Mouse (Mus musculus): ENCODE results near the gene Xbp1. TPM values are rescaled to one million over a fixed set of nuclear protein-coding genes. Genes with fewer than 3 reads are reported as not detected.
"Not testable (repeated sequence)": the region's sequence is repeated elsewhere in the genome, so short reads cannot be mapped to it uniquely, and the experiment has no call there.

The Xbp1 gene
- polyA plus RNA-seq, 1 experiment from 2014 or later: 229 TPM

DNA sequence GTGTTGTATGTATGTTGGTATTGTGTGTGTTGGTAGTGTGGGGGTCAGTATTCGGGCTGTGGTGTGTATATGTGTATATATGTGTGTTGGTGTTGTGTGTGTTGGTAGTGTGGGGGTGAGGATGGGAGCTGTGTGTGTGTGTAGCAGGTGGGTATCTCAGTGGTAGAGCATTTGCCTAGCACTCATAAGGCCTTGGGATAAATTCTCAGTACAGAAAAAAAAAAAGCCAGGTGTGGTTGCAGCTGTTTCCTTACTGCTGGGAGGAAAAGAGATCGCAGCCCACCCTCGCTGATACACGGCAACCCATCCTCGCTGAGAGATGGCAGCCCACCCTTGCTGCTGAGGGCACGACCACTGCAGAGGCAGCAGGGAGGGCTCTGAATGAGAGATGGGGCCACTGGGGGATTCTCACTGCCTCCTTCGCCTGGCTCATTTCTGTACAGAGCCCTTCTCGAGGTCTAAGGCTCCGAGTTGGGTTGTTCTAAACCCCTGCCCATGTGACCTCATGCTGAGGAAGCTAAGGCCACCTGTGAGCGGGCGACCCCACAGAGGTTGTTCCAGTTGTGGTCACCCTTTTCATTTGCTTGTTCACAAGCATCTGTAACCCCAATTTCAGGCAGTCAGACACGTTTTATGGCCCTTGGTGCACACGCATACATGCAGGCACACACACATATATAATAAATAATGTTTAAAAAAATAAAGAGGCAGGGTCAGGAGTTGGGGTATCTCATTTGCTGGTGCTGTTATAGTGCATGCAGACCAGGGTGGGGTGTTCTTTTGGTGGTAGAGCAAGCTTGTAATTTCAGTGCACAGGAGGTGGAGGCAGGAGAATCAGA, 19.3 kb upstream of the Xbp1 start:
- Histone ChIP-seq H3K9ac (replicated peaks; ENCODE audit: low read length) (no peak overlapping the region), H3K4me2 (replicated peaks; ENCODE audit: low read depth, low read length) (no peak overlapping the region), H3K4me1 (ENCODE audit: insufficient read depth, low read length) (peaks cover 21% of the 10 kb centered on the region), H3K27ac (ENCODE audit: low read length) (no peak overlapping the region), H3K9me3 (ENCODE audit: low read length) (no peaks in the 10 kb centered on the region), H3K36me3 (ENCODE audit: insufficient read depth, low read length) (no peaks in the 10 kb centered on the region), H3K27me3 (ENCODE audit: insufficient read depth, low read length) (no peaks in the 10 kb centered on the region), H3K4me3 (ENCODE audit: low read length) (no peak overlapping the region)
- 77% methylated on average over 13 of the region's 13 CpGs for WGBS
- no peak for ATAC-seq (ENCODE audit: low FRiP score, low TSS enrichment)

DNA sequence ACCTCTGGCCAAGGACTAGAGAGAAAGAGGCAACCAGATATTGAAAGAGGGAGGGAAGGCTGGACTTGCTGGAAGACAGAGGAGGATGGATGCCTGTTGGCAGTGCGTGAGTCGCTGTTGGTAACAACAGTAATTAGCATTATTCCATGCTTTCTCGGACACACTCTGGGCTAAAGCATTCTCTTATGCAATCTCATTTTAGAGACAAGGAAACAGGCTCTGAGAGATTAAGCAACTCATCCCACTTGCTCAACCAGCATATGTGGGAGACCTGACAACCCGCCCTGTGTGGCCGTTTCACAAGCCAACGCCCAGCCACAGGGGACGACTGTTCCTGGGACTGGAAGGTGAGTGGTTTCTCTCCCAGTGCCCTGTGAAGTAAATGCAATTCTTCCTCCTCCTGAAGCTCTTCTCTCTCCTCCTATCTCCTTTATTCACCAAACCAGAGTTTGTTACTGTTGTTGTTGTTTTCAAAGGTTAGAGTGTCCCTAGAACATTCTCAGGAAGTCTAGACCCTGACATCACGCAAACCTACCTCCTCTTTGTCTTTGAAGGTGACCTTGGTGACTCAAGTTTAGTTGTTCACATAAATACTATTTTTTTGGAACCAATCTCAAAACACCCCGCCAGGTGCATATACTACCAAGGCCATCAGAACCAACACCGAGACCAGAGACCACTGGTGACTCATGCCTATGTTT, 18.0 kb upstream of the Xbp1 start:
- no peak for ATAC-seq (ENCODE audit: low FRiP score, low TSS enrichment)
- Histone ChIP-seq H3K9ac (replicated peaks; ENCODE audit: low read length) (no peak overlapping the region), H3K27ac (ENCODE audit: low read length) (no peak overlapping the region), H3K27me3 (ENCODE audit: insufficient read depth, low read length) (no peaks in the 10 kb centered on the region), H3K36me3 (ENCODE audit: insufficient read depth, low read length) (no peaks in the 10 kb centered on the region), H3K4me3 (ENCODE audit: low read length) (no peak overlapping the region), H3K9me3 (ENCODE audit: low read length) (no peaks in the 10 kb centered on the region), H3K4me1 (ENCODE audit: insufficient read depth, low read length) (peaks cover 22% of the 10 kb centered on the region), H3K4me2 (replicated peaks; ENCODE audit: low read depth, low read length) (no peak overlapping the region)
- 81% methylated on average over 10 of the region's 10 CpGs for WGBS

DNA sequence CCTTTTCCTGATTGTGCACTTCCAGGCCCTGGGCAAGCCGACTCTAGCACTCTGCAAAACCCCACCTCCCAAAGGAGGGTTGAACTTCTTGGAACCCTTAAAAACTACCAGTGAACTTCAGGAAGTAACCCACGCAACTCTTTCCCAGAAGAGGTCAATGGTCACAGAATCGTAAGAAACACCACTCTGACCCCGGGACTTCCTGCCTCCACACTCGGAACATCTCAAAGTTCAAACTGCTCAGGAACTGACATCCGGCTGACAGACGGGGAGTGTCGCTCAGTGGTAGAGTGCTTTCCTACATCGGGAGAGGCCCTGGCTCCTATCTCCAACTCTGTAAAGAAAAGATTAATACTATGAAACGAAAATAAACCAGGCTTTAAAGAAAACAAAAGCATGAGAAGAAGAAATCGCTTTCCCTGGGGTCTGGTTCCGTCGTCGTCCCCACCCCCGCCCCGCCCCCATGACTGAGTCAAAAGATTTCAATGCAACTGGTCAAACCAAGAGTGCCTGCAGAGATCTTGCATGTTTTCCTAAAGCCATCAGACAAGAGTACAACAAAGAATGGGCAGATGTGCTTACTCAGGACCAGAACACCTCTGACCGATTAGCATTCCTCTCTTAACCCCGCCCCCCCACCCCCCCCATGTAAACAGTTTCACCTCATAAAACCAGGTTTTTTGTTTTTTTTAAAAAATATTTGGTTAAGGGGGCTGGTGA, 14.4 kb upstream of the Xbp1 start:
- peak overlapping the region; percentile 43 for H3K4me2 ChIP-seq (replicated peaks; ENCODE audit: low read depth, low read length)
- ATAC-seq (ENCODE audit: low FRiP score, low TSS enrichment): peak; percentile 76
- no peaks in the 10 kb centered on the region for H3K9me3 ChIP-seq (ENCODE audit: low read length)
- H3K4me1 ChIP-seq (ENCODE audit: insufficient read depth, low read length): 0 out of 2 replicates have a peak, but pooled peaks cover 10% of the 10 kb centered on the region
- peak overlapping the region; percentile 48 for H3K9ac ChIP-seq (replicated peaks; ENCODE audit: low read length)
- 18% methylated on average over 18 of the region's 18 CpGs for WGBS
- peak overlapping the region; percentile 18 for H3K4me3 ChIP-seq (ENCODE audit: low read length)
- H3K36me3 ChIP-seq (ENCODE audit: insufficient read depth, low read length): no peaks in the 10 kb centered on the region
- peak overlapping the region; percentile 62 for H3K27ac ChIP-seq (ENCODE audit: low read length)
- H3K27me3 ChIP-seq (ENCODE audit: insufficient read depth, low read length): no peaks in the 10 kb centered on the region

DNA sequence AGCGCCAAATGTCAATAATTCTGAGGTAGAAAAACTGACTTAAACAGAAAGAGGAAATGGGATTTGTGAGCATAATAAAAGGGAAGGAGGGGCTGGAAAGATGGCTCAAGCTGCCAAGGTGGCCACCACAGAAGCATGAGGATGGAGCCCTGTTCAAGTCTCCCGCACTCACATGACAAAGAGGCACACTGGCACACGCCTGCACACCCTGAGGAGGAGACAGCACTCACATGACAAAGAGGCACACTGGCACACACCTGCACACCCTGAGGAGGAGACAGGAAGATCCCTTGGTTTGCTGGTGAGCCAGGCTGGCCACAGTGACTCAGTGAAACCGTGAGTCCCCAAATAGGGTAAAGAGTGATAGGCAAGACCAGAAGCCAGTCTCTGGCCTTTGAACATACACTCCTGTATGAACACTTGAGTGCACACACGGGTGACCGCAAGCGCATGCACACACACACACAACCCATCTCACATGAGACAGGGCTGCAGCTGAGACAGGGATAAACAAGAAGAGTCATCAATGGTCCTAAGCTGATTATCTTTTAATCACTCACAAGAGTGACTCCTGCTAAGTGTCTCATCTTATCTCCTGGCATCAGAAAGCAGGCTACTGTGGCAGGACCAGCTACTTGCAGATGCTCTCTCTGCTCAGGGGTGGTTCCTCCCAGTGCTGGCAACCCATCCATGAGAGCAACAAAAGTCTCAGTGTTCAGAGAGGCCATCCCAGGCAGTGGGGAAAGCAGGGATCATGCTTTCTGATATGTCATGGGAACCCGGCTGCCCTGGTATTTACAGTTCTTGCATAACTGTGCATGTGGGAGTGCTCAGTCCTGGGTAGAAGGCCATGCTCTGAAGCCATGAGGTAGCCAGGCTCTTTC, 11.0 kb upstream of the Xbp1 start:
- 79% methylated on average over 8 of the region's 8 CpGs for WGBS
- Histone ChIP-seq H3K9ac (replicated peaks; ENCODE audit: low read length) (no peak overlapping the region), H3K4me3 (ENCODE audit: low read length) (no peak overlapping the region), H3K27ac (ENCODE audit: low read length) (no peak overlapping the region), H3K36me3 (ENCODE audit: insufficient read depth, low read length) (no peaks in the 10 kb centered on the region), H3K4me1 (ENCODE audit: insufficient read depth, low read length) (0 out of 2 replicates have a peak, but pooled peaks cover 10% of the 10 kb centered on the region), H3K27me3 (ENCODE audit: insufficient read depth, low read length) (no peaks in the 10 kb centered on the region), H3K4me2 (replicated peaks; ENCODE audit: low read depth, low read length) (no peak overlapping the region), H3K9me3 (ENCODE audit: low read length) (no peaks in the 10 kb centered on the region)
- no peak for ATAC-seq (ENCODE audit: low FRiP score, low TSS enrichment)

DNA sequence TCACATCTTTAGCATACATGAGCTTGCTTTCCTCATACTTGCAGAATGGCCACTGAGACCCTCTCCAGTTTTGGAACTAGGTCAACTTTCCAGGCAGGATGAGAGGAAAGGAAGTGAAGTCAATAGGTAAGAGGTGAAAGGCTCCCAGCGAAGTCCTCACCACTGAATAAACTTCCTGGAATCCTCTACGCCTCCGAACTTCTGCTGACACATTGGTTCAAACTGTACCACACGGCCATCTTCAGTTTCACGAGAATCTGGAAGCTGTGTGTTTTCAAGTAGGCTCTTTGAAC, 10.4 kb upstream of the Xbp1 start:
- Histone ChIP-seq H3K36me3 (ENCODE audit: insufficient read depth, low read length) (no peaks in the 10 kb centered on the region), H3K4me3 (ENCODE audit: low read length) (no peak overlapping the region), H3K4me2 (replicated peaks; ENCODE audit: low read depth, low read length) (no peak overlapping the region), H3K9ac (replicated peaks; ENCODE audit: low read length) (no peak overlapping the region), H3K9me3 (ENCODE audit: low read length) (no peaks in the 10 kb centered on the region), H3K27me3 (ENCODE audit: insufficient read depth, low read length) (no peaks in the 10 kb centered on the region), H3K27ac (ENCODE audit: low read length) (no peak overlapping the region), H3K4me1 (ENCODE audit: insufficient read depth, low read length) (0 out of 2 replicates have a peak, but pooled peaks cover 10% of the 10 kb centered on the region)
- 62% methylated on average over 5 of the region's 5 CpGs for WGBS
- no peak for ATAC-seq (ENCODE audit: low FRiP score, low TSS enrichment)

DNA sequence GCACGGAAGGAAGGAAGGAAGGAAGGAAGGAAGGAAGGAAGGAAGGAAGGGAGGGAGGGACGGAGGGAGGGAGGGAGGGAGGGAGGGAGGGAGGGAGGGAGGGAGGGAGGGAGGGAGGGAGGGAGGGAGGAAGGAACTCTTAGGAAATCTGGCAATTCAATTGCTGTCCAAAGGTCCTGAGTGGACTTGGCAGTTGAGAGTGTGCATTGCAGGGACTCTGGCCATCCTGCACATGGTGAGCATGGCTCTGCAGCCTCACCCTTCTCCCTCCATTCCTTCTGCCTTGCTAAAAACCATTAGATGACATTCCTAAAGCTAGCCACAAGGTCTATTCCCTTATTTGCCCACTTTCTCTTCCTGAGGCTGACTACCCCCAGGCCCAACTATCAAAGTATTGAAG, 9.8 kb upstream of the Xbp1 start:
- H3K4me1 ChIP-seq (ENCODE audit: insufficient read depth, low read length); H3K27ac ChIP-seq (ENCODE audit: low read length); H3K36me3 ChIP-seq (ENCODE audit: insufficient read depth, low read length); H3K27me3 ChIP-seq (ENCODE audit: insufficient read depth, low read length); H3K4me3 ChIP-seq (ENCODE audit: low read length); H3K9ac ChIP-seq (replicated peaks; ENCODE audit: low read length); H3K9me3 ChIP-seq (ENCODE audit: low read length); H3K4me2 ChIP-seq (replicated peaks; ENCODE audit: low read depth, low read length); ATAC-seq (ENCODE audit: low FRiP score, low TSS enrichment): not testable (repeated sequence)
- no CpG with 5 or more reads among the region's 2 CpGs for WGBS

DNA sequence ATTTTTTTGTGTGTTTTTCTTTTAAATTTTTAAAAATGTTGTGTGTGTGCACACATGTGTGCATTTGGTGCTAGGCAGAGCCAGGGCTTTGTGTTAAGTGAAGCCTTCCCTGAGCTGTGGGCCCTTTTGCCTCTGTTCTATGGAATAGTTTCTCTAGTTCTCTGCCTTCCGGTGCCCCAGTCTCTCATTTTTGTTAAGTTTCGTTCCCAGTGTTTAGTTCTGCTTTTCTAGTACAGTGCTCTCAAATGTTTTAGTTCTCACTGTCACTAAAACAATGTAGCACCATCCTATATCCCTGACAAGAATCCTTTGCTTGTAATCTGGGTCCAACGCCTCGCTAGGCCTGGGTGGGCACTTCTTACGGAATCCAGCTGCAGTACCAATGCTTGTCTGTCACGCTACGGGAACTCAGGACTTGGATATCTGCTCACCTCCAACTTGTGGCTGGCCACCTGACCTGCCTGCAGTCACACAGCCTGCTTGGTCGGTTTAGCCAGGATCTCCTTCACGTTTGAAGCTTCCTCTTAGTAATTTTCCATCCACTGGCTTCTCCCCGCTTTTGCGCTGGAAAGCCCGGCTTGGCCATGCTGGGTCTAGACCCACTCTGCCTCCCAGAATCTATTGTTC, 8.2 kb upstream of the Xbp1 start:
- Histone ChIP-seq H3K9ac (replicated peaks; ENCODE audit: low read length) (no peak overlapping the region), H3K27ac (ENCODE audit: low read length) (peak overlapping the region; percentile 9; the same call in 1 of the 2 replicates), H3K4me2 (replicated peaks; ENCODE audit: low read depth, low read length) (no peak overlapping the region), H3K36me3 (ENCODE audit: insufficient read depth, low read length) (no peaks in the 10 kb centered on the region), H3K27me3 (ENCODE audit: insufficient read depth, low read length) (no peaks in the 10 kb centered on the region), H3K4me3 (ENCODE audit: low read length) (no peak overlapping the region), H3K9me3 (ENCODE audit: low read length) (no peaks in the 10 kb centered on the region), H3K4me1 (ENCODE audit: insufficient read depth, low read length) (no peaks in the 10 kb centered on the region)
- 59% methylated on average over 12 of the region's 12 CpGs for WGBS
- 0 out of 2 replicates have a peak, but pooled peaks have one; percentile 42 for ATAC-seq (ENCODE audit: low FRiP score, low TSS enrichment)

DNA sequence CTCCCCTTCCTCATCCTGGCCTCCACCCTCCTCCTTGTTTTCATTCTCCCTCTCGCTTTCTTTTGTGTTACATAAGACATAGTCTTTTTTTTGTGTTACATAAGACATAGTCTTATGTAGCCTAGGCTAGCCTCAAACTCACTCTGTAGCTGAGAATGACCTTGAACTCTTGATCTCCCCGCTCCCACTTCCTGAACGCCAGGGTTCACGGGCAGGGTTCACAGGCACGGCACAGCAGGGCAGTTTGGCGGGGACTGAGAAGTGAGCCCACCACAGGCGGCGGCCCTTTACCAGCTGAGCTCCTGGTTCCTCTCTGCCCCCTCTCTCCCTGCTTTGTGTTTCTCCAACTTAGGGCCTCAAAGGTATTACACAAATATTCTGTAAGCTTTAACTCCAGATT, 7.5 kb upstream of the Xbp1 start:
- no peaks in the 10 kb centered on the region for H3K27me3 ChIP-seq (ENCODE audit: insufficient read depth, low read length)
- no peak overlapping the region for H3K9ac ChIP-seq (replicated peaks; ENCODE audit: low read length)
- no peak for ATAC-seq (ENCODE audit: low FRiP score, low TSS enrichment)
- H3K36me3 ChIP-seq (ENCODE audit: insufficient read depth, low read length): no peaks in the 10 kb centered on the region
- no peaks in the 10 kb centered on the region for H3K4me1 ChIP-seq (ENCODE audit: insufficient read depth, low read length)
- H3K27ac ChIP-seq (ENCODE audit: low read length): no peak overlapping the region
- no peak overlapping the region for H3K4me3 ChIP-seq (ENCODE audit: low read length)
- 79% methylated on average over 8 of the region's 8 CpGs for WGBS
- no peak overlapping the region for H3K4me2 ChIP-seq (replicated peaks; ENCODE audit: low read depth, low read length)
- no peaks in the 10 kb centered on the region for H3K9me3 ChIP-seq (ENCODE audit: low read length)

DNA sequence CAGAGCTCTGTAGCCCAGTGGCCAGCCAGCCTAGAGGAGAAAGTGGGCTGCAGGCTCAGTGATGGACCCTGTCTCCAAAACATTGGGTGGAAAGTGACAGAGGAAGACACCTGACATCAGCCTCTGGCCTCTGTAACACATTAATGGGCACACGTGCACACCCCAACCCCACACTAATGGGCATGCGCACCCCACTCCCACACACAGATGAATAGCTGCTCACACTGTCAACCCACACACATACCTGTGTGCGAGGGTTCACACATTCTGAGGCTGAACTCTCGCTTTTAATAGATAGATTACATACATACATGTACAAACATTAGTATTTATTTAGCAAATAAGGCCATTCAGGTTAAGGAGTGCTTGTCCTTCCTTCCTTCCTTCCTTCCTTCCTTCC, 6.4 kb upstream of the Xbp1 start:
- Histone ChIP-seq H3K27ac (ENCODE audit: low read length) (no peak overlapping the region), H3K9me3 (ENCODE audit: low read length) (no peaks in the 10 kb centered on the region), H3K4me2 (replicated peaks; ENCODE audit: low read depth, low read length) (no peak overlapping the region), H3K9ac (replicated peaks; ENCODE audit: low read length) (no peak overlapping the region), H3K4me3 (ENCODE audit: low read length) (no peak overlapping the region), H3K27me3 (ENCODE audit: insufficient read depth, low read length) (no peaks in the 10 kb centered on the region), H3K36me3 (ENCODE audit: insufficient read depth, low read length) (no peaks in the 10 kb centered on the region), H3K4me1 (ENCODE audit: insufficient read depth, low read length) (no peaks in the 10 kb centered on the region)
- ATAC-seq (ENCODE audit: low FRiP score, low TSS enrichment): no peak
- 83% methylated on average over 4 of the region's 4 CpGs for WGBS

All from kidney, embryonic 16.5 days (tissue).